Mouse (Mus musculus) midbrain, embryonic 11.5 days (tissue): ENCODE measurements around the gene Gm45837. TPM values are rescaled to one million over a fixed set of nuclear protein-coding genes. Genes with fewer than 3 reads are reported as not detected.
A peak's percentile ranks its signal among the peaks of the same experiment; 100 is the strongest.
"Not testable (repeated sequence)": the region's sequence is repeated elsewhere in the genome, so short reads cannot be mapped to it uniquely, and the experiment has no call there.

Experiments used
- ATAC-seq: fragments of 200-750 bp; cut with Nextera tagmentation; 2 replicates; pipeline ENCODE4 v1.8.0; 2017; ENCODE audit warnings: moderate TSS enrichment, moderate library complexity; ENCODE audit not compliant: low FRiP score
- DNase-seq: peaks from one replicate; pipeline ENCODE4 v3.0.0; 2015; ENCODE audit warnings: low spot score; ENCODE audit errors: missing footprints
- H3K27ac ChIP-seq: fragments of 300-500 bp; sonication (generic); 2 replicates; pipeline ENCODE4 v1.5.1; 2014; ENCODE audit warnings: low read depth, low read length
- H3K27me3 ChIP-seq: fragments of 300-500 bp; sonication (generic); 2 replicates; pipeline ENCODE4 v1.6.1; 2014; ENCODE audit warnings: mild to moderate bottlenecking, low read length, moderate library complexity, mixed read lengths; ENCODE audit not compliant: control insufficient read depth, insufficient read depth
- H3K36me3 ChIP-seq: fragments of 300-500 bp; sonication (generic); 2 replicates; pipeline ENCODE4 v1.6.1; 2014; ENCODE audit warnings: mild to moderate bottlenecking, low read length, moderate library complexity, mixed read lengths; ENCODE audit not compliant: control insufficient read depth, insufficient read depth
- H3K4me1 ChIP-seq: fragments of 300-500 bp; sonication (generic); 2 replicates; pipeline ENCODE4 v1.6.1; 2014; ENCODE audit warnings: low read length; ENCODE audit not compliant: control insufficient read depth, insufficient read depth
- H3K4me2 ChIP-seq: fragments of 300-500 bp; sonication (generic); 2 replicates; pipeline ENCODE4 v1.6.1; 2014; ENCODE audit warnings: mild to moderate bottlenecking, moderate library complexity
- H3K4me3 ChIP-seq: fragments of 300-500 bp; sonication (generic); 2 replicates; pipeline ENCODE4 v1.5.1; 2014; ENCODE audit warnings: low read depth, low read length
- H3K9ac ChIP-seq: fragments of 300-500 bp; sonication (generic); 2 replicates; pipeline ENCODE4 v1.6.1; 2014; ENCODE audit warnings: low read length
- H3K9me3 ChIP-seq: fragments of 300-500 bp; sonication (generic); 2 replicates; pipeline ENCODE4 v1.6.1; 2016; ENCODE audit warnings: low read length; ENCODE audit not compliant: control insufficient read depth
- WGBS: fragments of 180-500 bp; shearing (Covaris S2); extraction: QIAGEN DNeasy Blood & Tissue Kit; methylation state at CpG from one replicate; pipeline ENCODE4 v1.1.7; 2014; 5-methylcytosine and 5-hydroxymethylcytosine counted together
- polyA plus RNA-seq: library from polyadenylated mRNA; unstranded; fragments of >200 nt; fragmentation: Nextera tagmentation; extraction: Ambion mirVana; gene quantifications from 2 replicates; pipeline ENCODE4 v1.2.1, GENCODE M21; 2014

Gene Gm45837
- polyA plus RNA-seq, 1 experiment from 2014 or later: not detected

GRCm38 (mm10) chr7:101541734-101542133 is 131.0 kb downstream of the Gm45837 start:
- WGBS: 73% methylated on average over 10 of the region's 10 CpGs
- no peak overlapping the region for H3K4me3 ChIP-seq
- H3K27ac ChIP-seq: no peak overlapping the region

DNA sequence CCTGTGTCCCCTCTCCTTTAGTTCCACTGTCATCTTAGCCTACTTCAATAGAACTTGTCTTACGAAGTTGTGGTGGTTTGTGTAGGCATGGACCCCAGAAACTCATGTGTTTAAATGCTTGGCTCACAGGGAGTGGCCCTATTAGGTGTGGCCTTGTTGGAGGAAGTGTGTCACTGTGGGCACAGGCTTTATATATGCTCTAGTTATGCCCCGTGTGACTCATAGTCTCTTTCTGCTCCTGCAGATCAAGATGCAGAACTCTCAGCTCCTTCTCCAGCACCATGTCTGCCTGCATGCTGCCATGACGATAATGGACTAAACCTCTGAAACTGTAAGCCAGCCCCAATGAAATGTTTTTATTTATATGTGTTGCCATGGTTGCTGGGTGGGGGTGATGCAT is 137.0 kb downstream of the Gm45837 start:
- Histone ChIP-seq H3K4me2 (no peak overlapping the region), H3K9me3 (no peaks in the 10 kb centered on the region), H3K27me3 (no peaks in the 10 kb centered on the region), H3K36me3 (no peaks in the 10 kb centered on the region), H3K9ac (no peak overlapping the region), H3K27ac (no peak overlapping the region), H3K4me3 (no peak overlapping the region), H3K4me1 (no peaks in the 10 kb centered on the region)
- WGBS: 87% methylated on average over 3 of the region's 3 CpGs
- ATAC-seq (no peak), DNase-seq (no peak)

More at GRCm38 (mm10) chr7:101541734-101542133, 131.0 kb downstream of the Gm45837 start:
- no peak for ATAC-seq
- H3K27me3 ChIP-seq: no peaks in the 10 kb centered on the region
- no peak overlapping the region for H3K9ac ChIP-seq
- 0 out of 2 replicates have a peak overlapping the region, but pooled peaks have one; percentile 3 for H3K4me2 ChIP-seq
- no peak for DNase-seq
- no peaks in the 10 kb centered on the region for H3K4me1 ChIP-seq
- H3K36me3 ChIP-seq: no peaks in the 10 kb centered on the region
- no peaks in the 10 kb centered on the region for H3K9me3 ChIP-seq

DNA sequence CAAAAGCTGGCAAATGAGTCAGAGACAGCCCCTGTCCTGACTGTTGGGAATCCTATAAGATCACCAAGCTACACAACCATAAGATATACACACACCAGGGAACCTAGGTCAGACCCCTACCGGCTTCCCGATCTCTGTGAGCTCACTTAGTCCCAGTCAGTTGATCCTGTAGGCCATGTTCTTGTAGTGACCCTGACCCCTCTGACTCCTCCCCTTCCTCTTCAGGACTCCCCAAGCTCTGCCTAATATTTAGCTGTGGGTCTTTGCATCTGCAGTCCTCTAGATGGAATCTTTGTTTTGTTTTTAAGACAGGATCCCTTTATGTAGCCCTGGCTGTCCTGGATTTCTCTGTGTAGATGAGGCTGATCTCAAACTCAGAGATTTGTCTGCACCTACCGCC is 138.6 kb downstream of the Gm45837 start:
- H3K27me3 ChIP-seq: no peaks in the 10 kb centered on the region
- H3K27ac ChIP-seq: no peak overlapping the region
- H3K9me3 ChIP-seq: no peaks in the 10 kb centered on the region
- H3K4me3 ChIP-seq: no peak overlapping the region
- no peak overlapping the region for H3K4me2 ChIP-seq
- no peaks in the 10 kb centered on the region for H3K36me3 ChIP-seq
- ATAC-seq (no peak), DNase-seq (no peak)
- no peak overlapping the region for H3K9ac ChIP-seq
- H3K4me1 ChIP-seq: no peaks in the 10 kb centered on the region
- 76% methylated on average over 3 of the region's 3 CpGs for WGBS

DNA sequence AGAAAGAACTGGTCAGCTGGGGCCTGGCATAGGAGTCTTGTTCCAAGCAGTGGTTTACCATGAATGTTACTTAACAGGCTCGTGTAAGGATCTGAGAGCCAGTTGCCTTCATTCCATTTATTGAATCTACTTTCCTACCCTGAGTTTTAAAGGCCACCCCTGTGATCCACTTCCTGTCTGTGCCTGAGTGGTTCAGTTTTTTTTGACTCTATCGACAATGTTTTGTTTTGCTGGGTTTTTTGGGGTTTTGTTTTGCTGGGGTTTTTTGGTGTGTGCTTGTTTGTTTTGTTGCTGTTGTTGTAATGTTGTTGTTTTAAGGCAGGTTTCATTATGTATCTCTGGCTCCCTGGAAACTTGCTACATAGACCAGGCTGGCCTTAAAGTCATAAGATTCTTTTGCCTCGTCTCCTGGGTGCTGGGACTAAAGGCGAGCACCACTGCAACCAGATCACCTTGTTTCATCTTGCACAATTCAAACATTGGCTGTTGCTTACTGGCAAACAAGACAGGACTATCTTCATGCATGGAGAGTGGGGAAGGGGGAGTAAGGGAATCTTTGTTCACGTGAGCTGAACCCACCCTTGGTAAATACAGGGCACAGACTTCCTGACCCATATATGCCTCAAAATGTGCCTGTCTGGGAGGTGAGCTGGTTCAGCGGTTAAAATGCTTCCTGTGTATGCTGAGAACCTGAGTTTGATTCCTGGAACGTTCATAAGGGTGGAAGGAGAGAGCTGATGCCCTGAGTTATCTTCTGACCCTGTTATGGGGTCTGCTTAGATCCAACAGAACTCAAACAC is 140.2 kb downstream of the Gm45837 start:
- ATAC-seq: no peak
- Histone ChIP-seq H3K4me3 (no peak overlapping the region), H3K36me3 (no peaks in the 10 kb centered on the region), H3K27me3 (no peaks in the 10 kb centered on the region), H3K4me2 (no peak overlapping the region), H3K27ac (no peak overlapping the region), H3K9me3 (no peaks in the 10 kb centered on the region), H3K9ac (no peak overlapping the region), H3K4me1 (no peaks in the 10 kb centered on the region)
- WGBS: 73% methylated on average over 7 of the region's 7 CpGs
- DNase-seq: no peak

DNA sequence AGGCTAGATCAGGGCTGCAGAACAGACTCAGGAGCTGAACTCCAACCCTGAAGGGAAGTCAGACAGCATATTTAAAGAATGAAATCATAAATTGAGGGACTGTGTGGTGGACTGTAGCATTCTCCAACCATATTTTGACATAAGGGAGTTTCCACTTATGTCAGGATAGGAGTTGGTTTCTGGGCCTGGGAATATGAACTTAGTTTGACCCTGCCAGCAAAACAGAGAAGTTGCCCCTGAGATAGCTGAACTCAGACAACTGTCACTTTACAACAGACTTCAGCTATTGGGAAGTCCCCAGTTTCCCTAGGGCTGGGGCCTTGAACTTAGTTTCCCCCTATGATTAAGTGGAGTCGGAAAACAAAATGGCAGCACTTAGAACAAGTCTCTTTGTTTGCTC is 140.8 kb downstream of the Gm45837 start:
- Histone ChIP-seq H3K36me3 (no peaks in the 10 kb centered on the region), H3K4me3 (no peak overlapping the region), H3K9me3 (no peaks in the 10 kb centered on the region), H3K27me3 (no peaks in the 10 kb centered on the region), H3K27ac (no peak overlapping the region), H3K4me2 (no peak overlapping the region), H3K9ac (no peak overlapping the region), H3K4me1 (no peaks in the 10 kb centered on the region)
- 77% methylated on average over 1 of the region's 1 CpGs for WGBS
- no peak for ATAC-seq
- DNase-seq: no peak

DNA sequence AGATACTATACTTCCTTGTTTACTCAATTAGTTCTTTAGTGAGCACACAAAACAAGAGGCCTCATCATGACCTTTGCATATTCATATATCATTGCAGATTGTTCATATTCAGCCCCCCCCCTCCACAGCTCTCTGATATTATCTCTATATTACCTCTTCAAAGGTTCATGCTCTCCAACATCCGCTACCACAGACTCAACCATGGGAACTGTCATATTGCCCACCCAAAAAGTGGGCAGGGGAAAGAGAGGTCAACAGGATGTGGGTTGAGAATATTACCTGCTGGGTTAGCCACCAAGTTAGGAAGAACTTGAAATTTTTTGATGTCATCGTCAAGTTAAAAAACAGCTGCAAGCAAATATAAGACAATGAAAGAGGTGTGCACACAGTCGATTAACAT is 144.8 kb downstream of the Gm45837 start:
- H3K9me3 ChIP-seq, H3K4me1 ChIP-seq, H3K4me2 ChIP-seq, H3K36me3 ChIP-seq, H3K4me3 ChIP-seq, DNase-seq, H3K9ac ChIP-seq, H3K27me3 ChIP-seq, ATAC-seq, H3K27ac ChIP-seq: not testable (repeated sequence)
- 91% methylated on average over 3 of the region's 3 CpGs for WGBS

- no peaks in the 10 kb centered on the region for H3K4me1 ChIP-seq
- WGBS: 70% methylated on average over 1 of the region's 1 CpGs
- H3K36me3 ChIP-seq: no peaks in the 10 kb centered on the region
- H3K4me3 ChIP-seq: no peak overlapping the region
- no peak for DNase-seq
- H3K9ac ChIP-seq: no peak overlapping the region
- ATAC-seq: no peak
- H3K4me2 ChIP-seq: no peak overlapping the region
- no peaks in the 10 kb centered on the region for H3K27me3 ChIP-seq
- H3K27ac ChIP-seq: no peak overlapping the region
- no peaks in the 10 kb centered on the region for H3K9me3 ChIP-seq
Measured at GRCm38 (mm10) chr7:101557391-101557790, 146.7 kb downstream of the Gm45837 start.

- DNase-seq, H3K4me1 ChIP-seq, ATAC-seq, H3K4me3 ChIP-seq, H3K4me2 ChIP-seq, H3K27me3 ChIP-seq, H3K27ac ChIP-seq, H3K9ac ChIP-seq, H3K9me3 ChIP-seq, H3K36me3 ChIP-seq: not testable (repeated sequence)
- WGBS: 73% methylated on average over 5 of the region's 5 CpGs
Measured at GRCm38 (mm10) chr7:101559393-101559792, 148.7 kb downstream of the Gm45837 start.
